Comparison of ENCODE assay signal across 14 mouse cellular contexts in the genomic region with DNA sequence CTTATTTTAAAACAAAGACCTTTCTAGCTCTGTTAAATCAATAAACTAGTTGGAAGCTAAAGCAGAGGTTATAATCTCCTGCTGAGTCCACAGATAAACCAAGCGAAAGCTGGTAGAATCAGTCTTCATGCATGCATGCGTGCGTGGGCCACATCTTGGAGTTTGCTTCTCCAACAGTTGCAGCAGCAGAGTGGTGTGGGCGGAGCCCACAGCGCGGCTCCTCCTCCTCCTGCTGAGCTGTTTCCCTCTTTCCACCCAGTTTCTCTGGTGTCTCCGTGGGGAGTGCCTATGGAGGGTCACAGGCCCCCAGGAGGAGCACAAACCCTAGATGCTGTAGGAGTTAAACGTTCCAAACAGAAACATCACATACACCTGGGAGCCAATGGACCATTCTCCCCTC. TPM values are rescaled to one million over a fixed set of nuclear protein-coding genes. Genes with fewer than 3 reads are reported as not detected.
A peak's percentile ranks its signal among the peaks of the same experiment; 100 is the strongest.
DNase-seq lines count a peak whose midpoint lies in the region; ATAC-seq and TF ChIP-seq lines count a peak whose summit lies in the region.
"Had no signal": no experiment of that assay in that cellular context is flagged by ENCODE, and none has a peak within 500 bp of the region (broad histone marks: within the 10 kb centered on the region; RNA-seq: fewer than 3 reads in every experiment).

No protein-coding gene starts in this region.

- H3K9ac ChIP-seq in stomach, embryonic 15.5 days: no peak overlapping the region
- H3K9ac ChIP-seq: neural tube, embryonic 12.5 days had no signal

- no peaks in the 10 kb centered on the region for H3K9me3 ChIP-seq in stomach, embryonic 15.5 days
- H3K9me3 ChIP-seq: neural tube, embryonic 12.5 days had no signal

- H3K4me1 ChIP-seq in spleen, adult 2 months (ENCODE audit: control insufficient read depth, insufficient read depth, insufficient read length): no peaks in the 10 kb centered on the region; the same call in 1 of the 2 replicates
- peaks cover 9% of the 10 kb centered on the region; the same call in 1 of the 2 replicates for H3K4me1 ChIP-seq in stomach, embryonic 15.5 days
- no peaks in the 10 kb centered on the region for H3K4me1 ChIP-seq in cerebellum, adult 2 months (ENCODE audit: control insufficient read depth, insufficient read depth, low read length)

- H3K4me3 ChIP-seq in spleen, adult 2 months (ENCODE audit: extremely low read depth, insufficient read depth, insufficient read length): peak overlapping the region; percentile 12; the same call in 1 of the 2 replicates
- H3K4me3 ChIP-seq in stomach, embryonic 15.5 days (replicated peaks): no peak overlapping the region
- H3K4me3 ChIP-seq in cerebellum, adult 2 months (replicated peaks; ENCODE audit: insufficient read depth, low read depth, low read length): no peak overlapping the region
- H3K4me3 ChIP-seq: neural tube, embryonic 12.5 days had no signal

- peak; percentile 81 for ATAC-seq in granulocyte monocyte progenitor cell, adult 5-6 weeks (replicated peaks; ENCODE audit: poor library complexity, severe bottlenecking)
- no peak; the same call in 1 of the 2 replicates for ATAC-seq in stomach, embryonic 15.5 days (ENCODE audit: insufficient read depth, low FRiP score, low read depth)
- no peak for ATAC-seq in cerebellum, adult (ENCODE audit: insufficient number of reproducible peaks, low FRiP score, low TSS enrichment)

- no peaks in the 10 kb centered on the region for H3K36me3 ChIP-seq in spleen, adult 2 months (ENCODE audit: control insufficient read depth, insufficient read depth, low read length)
- H3K36me3 ChIP-seq in stomach, embryonic 15.5 days: no peaks in the 10 kb centered on the region
- H3K36me3 ChIP-seq: neural tube, embryonic 12.5 days had no signal

- TF ChIP-seq POLR2A in spleen, adult 2 months (IDR thresholded peaks at IDR 0.05; ENCODE audit: low read depth, low read length): no peak
- no peak for TF ChIP-seq POLR2A in cerebellum, adult 2 months (IDR thresholded peaks at IDR 0.05; ENCODE audit: borderline replicate concordance, insufficient read depth, low read length)

- peak overlapping the region; percentile 28 for H3K4me2 ChIP-seq in stomach, embryonic 15.5 days
- H3K4me2 ChIP-seq: neural tube, embryonic 12.5 days had no signal

- TF ChIP-seq CTCF in spleen, adult 2 months (IDR thresholded peaks at IDR 0.05; ENCODE audit: extremely low read depth, insufficient read depth, insufficient read length, insufficient replicate concordance): no peak
- no peak for TF ChIP-seq CTCF in cerebellum, adult 2 months (IDR thresholded peaks at IDR 0.05; ENCODE audit: borderline replicate concordance, insufficient read depth, low read depth, low read length)

- peak; percentile 26 to 54 for DNase-seq in frontal cortex, postnatal 36 days (ENCODE audit: low spot score in 2 of 2)
- no peak for DNase-seq in frontal cortex, postnatal 14 days (ENCODE audit: low spot score in 2 of 2)
- no peak for DNase-seq in spleen, adult 2 months (ENCODE audit: low read depth in 1 of 2, low spot score in 2 of 2)
- DNase-seq in spleen, postnatal 10 days (ENCODE audit: low spot score in 2 of 2): no peak
- DNase-seq in cerebellum, adult 2 months: no peak
- DNase-seq: cerebellum, adult 8-10 months; gastrocnemius, postnatal 10 days; kidney, postnatal 36 days had no signal

- 29% methylated on average over 8 of the region's 8 CpGs for WGBS in spleen, adult 2 months
- WGBS in stomach, embryonic 15.5 days: 39% methylated on average over 8 of the region's 8 CpGs
- WGBS in cerebellum, adult 2 months: 48% methylated on average over 8 of the region's 8 CpGs

- H3K27me3 ChIP-seq in spleen, adult 2 months (ENCODE audit: control insufficient read depth, insufficient read depth, low read length): no peaks in the 10 kb centered on the region
- H3K27me3 ChIP-seq in stomach, embryonic 15.5 days (replicated peaks): no peaks in the 10 kb centered on the region
- no peaks in the 10 kb centered on the region for H3K27me3 ChIP-seq in cerebellum, adult 2 months (ENCODE audit: control insufficient read depth, insufficient read depth, low read length)
- H3K27me3 ChIP-seq: neural tube, embryonic 12.5 days had no signal

- H3K27ac ChIP-seq in spleen, adult 2 months (ENCODE audit: insufficient read depth, low read length): peak overlapping the region; percentile 24; the same call in 1 of the 2 replicates
- no peak overlapping the region for H3K27ac ChIP-seq in stomach, embryonic 15.5 days
- no peak overlapping the region for H3K27ac ChIP-seq in cerebellum, adult 2 months (ENCODE audit: insufficient read depth, low read length)
- H3K27ac ChIP-seq: neural tube, embryonic 12.5 days had no signal

RNA-seq across cellular contexts. Expression of gene Art2b, which starts 47.9 kb away (rescaled TPM):
- 9.5 and 11.7 TPM in 2 replicates for polyA plus RNA-seq in spleen, adult 2 months (2012; rRNA removed)
- not detected in 2 replicates for total RNA-seq in granulocyte monocyte progenitor cell, adult 5-6 weeks (2014; fragmentation: Nextera tagmentation)
- total RNA-seq in granulocyte monocyte progenitor cell, adult 5-6 weeks (2017): not detected in 2 replicates
- 0.21 TPM in 1 of 2 replicates, not detected in the other for polyA plus RNA-seq in stomach, embryonic 15.5 days (2015; fragmentation: Nextera tagmentation; extraction: Ambion mirVana)
- polyA plus RNA-seq in cerebellum, adult 2 months (2012; rRNA removed): not detected in 2 replicates
- total RNA-seq: gastrocnemius, postnatal 10 days had no signal
- polyA plus RNA-seq: hindbrain, embryonic 11.5 days; limb, embryonic 14.5 days; neural tube, embryonic 12.5 days had no signal

Comparison
In these comparisons a context has a peak if more than half of its experiments do, and no peak if none do; other contexts are left out.
1. DNase-seq: peak in frontal cortex, postnatal 36 days (2 of 2); none in frontal cortex, postnatal 14 days (0 of 2), spleen, adult 2 months (0 of 2), spleen, postnatal 10 days (0 of 2) and cerebellum, adult 2 months (0 of 2).